Comparison of ENCODE assay signal across 36 mouse cellular contexts in the genomic region with DNA sequence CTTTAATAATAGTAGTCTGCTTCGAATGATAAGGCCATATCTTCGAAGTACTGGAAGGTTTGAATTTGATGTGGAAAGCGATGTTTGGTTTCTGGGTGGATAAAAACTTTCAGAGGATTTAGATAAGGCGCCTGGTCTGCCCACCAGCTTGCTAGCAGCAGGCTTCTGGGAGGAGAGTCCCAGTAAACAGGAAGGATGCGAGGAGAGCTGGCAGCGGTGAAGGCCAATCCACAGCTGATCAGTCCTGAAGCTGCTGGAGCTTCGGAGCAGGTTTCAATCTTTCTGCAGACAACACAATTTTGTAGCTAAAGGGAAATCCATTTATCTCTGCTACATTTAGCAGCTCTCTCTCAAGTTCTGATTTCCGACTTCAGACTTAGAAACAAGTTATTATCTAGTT. TPM values are rescaled to one million over a fixed set of nuclear protein-coding genes. Genes with fewer than 3 reads are reported as not detected.
A peak's percentile ranks its signal among the peaks of the same experiment; 100 is the strongest.
DNase-seq lines count a peak whose midpoint lies in the region; ATAC-seq and TF ChIP-seq lines count a peak whose summit lies in the region.
"Had no signal": no experiment of that assay in that cellular context is flagged by ENCODE, and none has a peak within 500 bp of the region (broad histone marks: within the 10 kb centered on the region; RNA-seq: fewer than 3 reads in every experiment).

No protein-coding gene starts in this region.

- peak overlapping the region; percentile 81 for H3K27ac ChIP-seq in left cerebral cortex, adult 2 months
- H3K27ac ChIP-seq in midbrain, embryonic 14.5 days (replicated peaks; ENCODE audit: low read depth, low read length): no peak overlapping the region
- H3K27ac ChIP-seq: gastrocnemius, adult 2 months; hindbrain, embryonic 12.5 days; hindbrain, postnatal 0 days; limb, embryonic 12.5 days; lung, embryonic 15.5 days; midbrain, embryonic 12.5 days; neural tube, embryonic 13.5 days had no signal

- DNase-seq in left cerebral cortex, adult 2 months (ENCODE audit: extremely low spot score in 1 of 2, low spot score in 2 of 2): no peak
- no peak for DNase-seq in left cerebral cortex, postnatal 10 days (ENCODE audit: extremely low spot score in 1 of 2, low spot score in 2 of 2)
- peak; percentile 77 for DNase-seq in brain, adult 2 months (ENCODE audit: low read depth, low spot score)
- DNase-seq in cerebellum, adult 8-10 months: peak; percentile 39
- peak; percentile 51 to 63 for DNase-seq in cerebellum, postnatal 25 days
- DNase-seq in midbrain, embryonic 14.5 days: no peak
- DNase-seq: adrenal gland, adult 2 months; adrenal gland, postnatal 36 days; gastrocnemius, adult 2 months; gastrocnemius, postnatal 36 days; heart, adult 18-20 months; heart, postnatal 36 days; kidney, adult 9 months; kidney, postnatal 14 days; lung, postnatal 36 days; right cerebral cortex, adult 18-20 months; spleen, adult 18-20 months; thymus, postnatal 25 days had no signal

- H3K4me1 ChIP-seq in midbrain, embryonic 14.5 days (ENCODE audit: control insufficient read depth, insufficient read depth, low read length): no peaks in the 10 kb centered on the region
- H3K4me1 ChIP-seq: hindbrain, embryonic 12.5 days; limb, embryonic 12.5 days; megakaryocyte, embryonic 14.5 days; midbrain, embryonic 12.5 days had no signal

- ATAC-seq in midbrain, embryonic 14.5 days (ENCODE audit: low FRiP score, low TSS enrichment): no peak
- no peak for ATAC-seq in inflammation-experienced regulatory T-cells, adult 6 months
- ATAC-seq: CD4-positive, CD25-positive, alpha-beta regulatory T cell, adult 4 months; forebrain, embryonic 16.5 days; hindbrain, postnatal 0 days; intestine, embryonic 16.5 days had no signal

- H3K4me2 ChIP-seq in midbrain, embryonic 14.5 days (ENCODE audit: low read length): no peak overlapping the region
- H3K4me2 ChIP-seq: heart, embryonic 11.5 days; hindbrain, embryonic 12.5 days; limb, embryonic 12.5 days; lung, embryonic 15.5 days; midbrain, embryonic 12.5 days; neural tube, embryonic 13.5 days had no signal

- H3K4me3 ChIP-seq in left cerebral cortex, adult 2 months: no peak overlapping the region
- H3K4me3 ChIP-seq in midbrain, embryonic 14.5 days (replicated peaks; ENCODE audit: low read depth, low read length): no peak overlapping the region
- H3K4me3 ChIP-seq: erythroblast, embryonic 14.5 days; gastrocnemius, adult 2 months; hindbrain, embryonic 12.5 days; limb, embryonic 12.5 days; lung, embryonic 15.5 days; megakaryocyte, embryonic 14.5 days; midbrain, embryonic 12.5 days; neural tube, embryonic 13.5 days had no signal

- H3K9ac ChIP-seq in midbrain, embryonic 14.5 days (replicated peaks; ENCODE audit: low read length): no peak overlapping the region
- H3K9ac ChIP-seq: hindbrain, embryonic 12.5 days; limb, embryonic 12.5 days; lung, embryonic 15.5 days; midbrain, embryonic 12.5 days; neural tube, embryonic 13.5 days had no signal

- H3K36me3 ChIP-seq in midbrain, embryonic 14.5 days (ENCODE audit: control insufficient read depth, insufficient read depth, low read length): no peaks in the 10 kb centered on the region
- H3K36me3 ChIP-seq: hindbrain, embryonic 12.5 days; limb, embryonic 12.5 days; lung, embryonic 15.5 days; midbrain, embryonic 12.5 days; neural tube, embryonic 13.5 days had no signal

- intact Hi-C loops in left cerebral cortex, adult 2 months (cut with DNase I): loop anchor here (10.0 kb wide), 1 partner anchor 197 kb away; no protein-coding TSS in a partner anchor
- intact Hi-C loops in left cerebral cortex, postnatal 10 days (cut with DNase I): no loop called here

- H3K27me3 ChIP-seq in midbrain, embryonic 14.5 days (ENCODE audit: control insufficient read depth, insufficient read depth, low read length): no peaks in the 10 kb centered on the region
- H3K27me3 ChIP-seq: hindbrain, embryonic 12.5 days; limb, embryonic 12.5 days; lung, embryonic 15.5 days; megakaryocyte, embryonic 14.5 days; midbrain, embryonic 12.5 days; neural tube, embryonic 13.5 days had no signal

- no peaks in the 10 kb centered on the region for H3K9me3 ChIP-seq in midbrain, embryonic 14.5 days (ENCODE audit: control insufficient read depth, low read length)
- H3K9me3 ChIP-seq: hindbrain, embryonic 12.5 days; limb, embryonic 12.5 days; lung, embryonic 15.5 days; midbrain, embryonic 12.5 days; neural tube, embryonic 13.5 days had no signal

- WGBS in midbrain, embryonic 14.5 days: 84% methylated on average over 8 of the region's 8 CpGs

- no peak for TF ChIP-seq CTCF in left cerebral cortex, adult 2 months (IDR thresholded peaks at IDR 0.05)

RNA-seq across cellular contexts. Expression of a gene that starts 47.9 kb away (rescaled TPM):
- 1 to 10 TPM; 3.2 to 4.0 TPM for total RNA-seq in left cerebral cortex, adult 2 months (2021)
- total RNA-seq in left cerebral cortex, postnatal 10 days (2021): 1 to 10 TPM; 2.8 to 3.1 TPM
- polyA plus RNA-seq in midbrain, embryonic 14.5 days (2014; fragmentation: Nextera tagmentation; extraction: Ambion mirVana): 0.20 and 0.72 TPM in 2 replicates
- not detected for polyA plus RNA-seq in inflammation-experienced regulatory T-cells, adult 6 months (2017; shearing (Covaris generic))
- total RNA-seq: adrenal gland, adult 2 months; adrenal gland, postnatal 36 days; gastrocnemius, adult 2 months; gastrocnemius, postnatal 36 days; heart, adult 18-20 months; heart, postnatal 36 days; hindbrain, postnatal 0 days had no signal
- polyA plus RNA-seq: adrenal gland, adult 2 months; CD4-positive, CD25-positive, alpha-beta regulatory T cell, adult 4 months; embryonic facial prominence, embryonic 14.5 days; erythroblast, embryonic 14.5 days; heart, embryonic 11.5 days; heart, embryonic 16.5 days; intestine, embryonic 16.5 days; limb, embryonic 12.5 days; liver, adult 2 months; liver, embryonic 16.5 days; lung, embryonic 15.5 days; midbrain, embryonic 12.5 days; stomach, embryonic 16.5 days had no signal

Comparison
In these comparisons a context has a peak if more than half of its experiments do, and no peak if none do; other contexts are left out.
1. DNase-seq: peak in brain, adult 2 months (single experiment), cerebellum, adult 8-10 months (single experiment) and cerebellum, postnatal 25 days (2 of 2); none in left cerebral cortex, adult 2 months (0 of 2), left cerebral cortex, postnatal 10 days (0 of 2) and midbrain, embryonic 14.5 days (single experiment).